Mouse (Mus musculus) left cerebral cortex, adult 8-10 months (tissue): ENCODE results near the gene Tmcc3. TPM values are rescaled to one million over a fixed set of nuclear protein-coding genes. Genes with fewer than 3 reads are reported as not detected.

Source experiments
- DNase-seq, 2 experiments: peaks; one replicate each; pipeline ENCODE4 v3.0.0; 2022; ENCODE audit warnings: low spot score in 2 of 2
- total RNA-seq, 4 experiments: library from RNA; stranded (reverse); gene quantifications; 2 replicates each; pipeline ENCODE4 v1.2.4; 2022

The Tmcc3 gene
- total RNA-seq, 4 experiments from 2014 or later: 37.5 to 45.6 (median 39.7) TPM

GRCm38 (mm10) chr10:94546617-94547016 is 234.9 kb downstream of the Tmcc3 start:
- no peak for DNase-seq

- DNase-seq: peak in 1 of 2 experiments; percentile 44
Observed at GRCm38 (mm10) chr10:94549511-94550232, 237.9 kb downstream of the Tmcc3 start.

GRCm38 (mm10) chr10:94550649-94551048 is 238.9 kb downstream of the Tmcc3 start:
- no peak for DNase-seq

GRCm38 (mm10) chr10:94551065-94551464 is 239.3 kb downstream of the Tmcc3 start:
- no peak for DNase-seq

- DNase-seq: no peak
Observed at GRCm38 (mm10) chr10:94551511-94551910, 239.8 kb downstream of the Tmcc3 start.

- no peak for DNase-seq
Observed at GRCm38 (mm10) chr10:94551924-94552523, 240.3 kb downstream of the Tmcc3 start.

- DNase-seq: no peak
Observed at GRCm38 (mm10) chr10:94555394-94555793, 243.6 kb downstream of the Tmcc3 start.

- no peak for DNase-seq
Observed at GRCm38 (mm10) chr10:94557428-94558149, 245.8 kb downstream of the Tmcc3 start.

GRCm38 (mm10) chr10:94558826-94559225 is 247.1 kb downstream of the Tmcc3 start:
- no peak for DNase-seq

GRCm38 (mm10) chr10:94561351-94561750 is 249.6 kb downstream of the Tmcc3 start:
- DNase-seq: no peak

GRCm38 (mm10) chr10:94562188-94562587 is 250.4 kb downstream of the Tmcc3 start:
- no peak for DNase-seq

- no peak for DNase-seq
Observed at GRCm38 (mm10) chr10:94562991-94563390, 251.2 kb downstream of the Tmcc3 start.

GRCm38 (mm10) chr10:94565410-94566221 is 253.9 kb downstream of the Tmcc3 start:
- DNase-seq: no peak

GRCm38 (mm10) chr10:94566222-94566868 is 254.6 kb downstream of the Tmcc3 start:
- DNase-seq: no peak

- no peak for DNase-seq
Observed at GRCm38 (mm10) chr10:94567251-94567650, 255.5 kb downstream of the Tmcc3 start.

- DNase-seq: no peak
Observed at GRCm38 (mm10) chr10:94567915-94568314, 256.2 kb downstream of the Tmcc3 start.

GRCm38 (mm10) chr10:94568867-94569266 is 257.1 kb downstream of the Tmcc3 start:
- DNase-seq: no peak

GRCm38 (mm10) chr10:94569731-94570130 is 258.0 kb downstream of the Tmcc3 start:
- DNase-seq: no peak

GRCm38 (mm10) chr10:94571927-94572620 is 260.3 kb downstream of the Tmcc3 start:
- DNase-seq: no peak

GRCm38 (mm10) chr10:94572772-94573171 is 261.0 kb downstream of the Tmcc3 start:
- DNase-seq: no peak
